Mouse (Mus musculus) cerebellum, adult 2 months (tissue): ENCODE results near the gene Dclk1. TPM values are rescaled to one million over a fixed set of nuclear protein-coding genes. Genes with fewer than 3 reads are reported as not detected.

Source experiments
- DNase-seq, 2 experiments: peaks; one replicate each; pipeline ENCODE4 v3.0.0; 2021
- H3K27ac ChIP-seq: fragments of 200-500 bp; 2 replicates; pipeline ENCODE4 v1.5.1; 2012; ENCODE audit warnings: low read length, control low read depth, inconsistent platforms; ENCODE audit not compliant: insufficient read depth
- H3K27me3 ChIP-seq: fragments of 200-500 bp; 2 replicates; pipeline ENCODE4 v1.6.1; 2012; ENCODE audit warnings: inconsistent platforms, mild to moderate bottlenecking, low read length, moderate library complexity; ENCODE audit not compliant: control insufficient read depth, insufficient read depth
- H3K4me1 ChIP-seq: fragments of 200-500 bp; 2 replicates; pipeline ENCODE4 v1.6.1; 2011; ENCODE audit warnings: low read length; ENCODE audit not compliant: control insufficient read depth, insufficient read depth
- H3K4me3 ChIP-seq: fragments of 200-500 bp; replicated peaks from 2 replicates; pipeline ENCODE3; 2011; ENCODE audit warnings: mild to moderate bottlenecking, low read depth, low read length, control low read depth; ENCODE audit not compliant: insufficient read depth
- CTCF ChIP-seq: fragments of 200-500 bp; IDR thresholded peaks from 2 replicates; pipeline ENCODE4 v1.5.1; 2011; ENCODE audit warnings: low read depth, mild to moderate bottlenecking, control low read depth, low read length, moderate library complexity, borderline replicate concordance; ENCODE audit not compliant: insufficient read depth
- POLR2A ChIP-seq: fragments of 200-500 bp; IDR thresholded peaks from 2 replicates; pipeline ENCODE4 v1.6.1; 2011; ENCODE audit warnings: low read length, control low read depth, borderline replicate concordance; ENCODE audit not compliant: insufficient read depth
- WGBS: fragments of 180-500 bp; shearing (Covaris S2); methylation state at CpG from one replicate; pipeline ENCODE4 v1.1.7; 2018; 5-methylcytosine and 5-hydroxymethylcytosine counted together
- polyA plus RNA-seq: library from polyadenylated mRNA; depleted of rRNA; stranded (reverse); fragments of >200 nt; gene quantifications from 2 replicates; pipeline ENCODE4 v1.2.3, GENCODE M21; 2012

Dclk1 gene
- polyA plus RNA-seq, 1 experiment: 125 TPM

GRCm38 (mm10) chr3:55342445-55342844, 100.3 kb downstream of the Dclk1 start:
- DNase-seq: no peak
- no peak for TF ChIP-seq POLR2A
- TF ChIP-seq CTCF: no peak
- WGBS: 96% methylated on average over 4 of the region's 4 CpGs
- Histone ChIP-seq H3K27me3 (no peaks in the 10 kb centered on the region), H3K4me3 (no peak overlapping the region), H3K27ac (no peak overlapping the region), H3K4me1 (no peaks in the 10 kb centered on the region)

- Histone ChIP-seq H3K27me3 (no peaks in the 10 kb centered on the region), H3K4me1 (0 out of 2 replicates have a peak, but pooled peaks cover 4% of the 10 kb centered on the region), H3K27ac (no peak overlapping the region), H3K4me3 (no peak overlapping the region)
- no peak for TF ChIP-seq POLR2A
- TF ChIP-seq CTCF: no peak
- 23% methylated on average over 16 of the region's 16 CpGs for WGBS
- peak; percentile 17 to 22 for DNase-seq
These were observed 105.3 kb downstream of the Dclk1 start for GRCm38 (mm10) chr3:55347371-55348025.

DNA sequence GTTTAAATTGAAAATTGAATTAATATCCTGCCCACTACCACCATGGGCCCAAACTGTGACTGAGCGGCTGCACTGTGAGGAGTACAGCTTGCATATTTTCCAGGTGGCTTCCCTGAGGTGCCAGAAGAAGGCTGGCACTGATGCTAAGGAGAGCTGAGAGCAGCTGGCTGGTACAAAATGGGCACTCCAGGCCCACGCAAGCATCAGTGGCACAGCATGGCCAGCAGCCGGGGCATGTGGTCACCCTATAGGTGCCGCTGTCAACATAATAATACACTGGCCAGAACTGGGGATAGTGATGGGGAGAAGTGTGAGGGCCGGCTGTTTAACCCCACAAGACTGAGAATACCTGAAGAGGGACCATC, 105.8 kb downstream of the Dclk1 start:
- TF ChIP-seq CTCF (no peak), POLR2A (no peak)
- H3K4me3 ChIP-seq: no peak overlapping the region
- 18% methylated on average over 5 of the region's 5 CpGs for WGBS
- no peaks in the 10 kb centered on the region for H3K27me3 ChIP-seq
- H3K27ac ChIP-seq: no peak overlapping the region
- DNase-seq: peak; percentile 42 to 44
- H3K4me1 ChIP-seq: 0 out of 2 replicates have a peak, but pooled peaks cover 4% of the 10 kb centered on the region

DNA sequence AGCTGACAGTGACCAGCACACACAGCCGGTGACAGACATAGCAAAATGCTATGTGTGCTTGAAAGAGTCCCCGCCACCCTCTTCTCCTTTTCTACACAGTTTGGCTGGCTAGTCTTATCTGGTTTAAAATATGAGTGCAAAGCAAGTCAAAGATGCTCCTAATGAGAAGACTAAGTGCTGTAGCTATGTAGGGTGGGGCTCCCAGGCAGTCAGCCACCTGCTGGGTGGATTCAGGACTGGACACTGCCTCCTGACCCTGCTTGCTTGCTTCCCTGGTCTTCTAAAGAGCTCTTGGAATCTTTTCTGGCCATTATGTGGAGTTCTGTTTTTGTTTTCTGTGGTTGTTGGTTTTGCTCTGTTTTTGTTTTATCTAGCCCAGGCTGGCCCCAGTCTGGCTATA, 108.0 kb downstream of the Dclk1 start:
- Histone ChIP-seq H3K27me3 (no peaks in the 10 kb centered on the region), H3K4me3 (no peak overlapping the region), H3K27ac (no peak overlapping the region), H3K4me1 (0 out of 2 replicates have a peak, but pooled peaks cover 4% of the 10 kb centered on the region)
- TF ChIP-seq CTCF (no peak), POLR2A (no peak)
- DNase-seq: no peak
- WGBS: 90% methylated on average over 2 of the region's 2 CpGs

DNA sequence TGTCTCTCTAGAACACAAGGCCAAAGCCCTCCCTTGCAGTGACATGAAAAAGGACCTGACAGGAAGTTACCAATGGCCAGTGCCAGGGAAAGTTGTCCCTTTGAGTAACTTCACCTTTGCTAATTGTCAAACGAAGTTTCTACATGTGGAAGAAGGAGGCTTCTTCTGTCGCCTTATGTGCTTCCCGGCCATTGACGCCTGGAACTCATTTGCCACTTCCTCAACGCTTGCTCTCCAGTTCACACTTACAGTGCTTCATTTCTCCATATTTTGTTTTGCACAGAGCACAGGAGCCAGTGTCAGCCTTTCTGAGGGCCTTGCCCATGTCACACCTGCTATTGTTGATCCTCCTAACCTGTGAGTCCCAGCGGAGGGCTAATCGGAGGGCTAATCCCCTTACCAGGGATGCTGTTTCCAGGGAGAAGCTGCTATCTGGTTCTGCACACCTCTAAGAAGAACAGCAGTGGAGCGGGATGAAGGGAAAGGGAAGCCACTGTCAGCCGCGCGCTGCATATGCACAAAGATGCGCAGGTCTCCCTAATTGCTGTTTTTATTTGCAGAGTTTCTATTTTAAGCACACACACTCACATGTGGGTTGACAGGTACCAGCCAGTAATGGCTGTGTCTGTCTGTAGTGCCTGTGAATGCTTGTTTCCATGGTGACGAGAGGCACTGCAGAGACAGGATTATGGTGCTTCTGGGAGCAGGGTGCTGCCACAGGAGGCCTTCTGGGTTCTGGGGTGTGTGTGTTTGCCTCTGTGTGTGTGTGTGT, 109.3 kb downstream of the Dclk1 start:
- H3K4me1 ChIP-seq: 0 out of 2 replicates have a peak, but pooled peaks cover 4% of the 10 kb centered on the region
- TF ChIP-seq POLR2A (no peak), CTCF (no peak)
- H3K4me3 ChIP-seq: no peak overlapping the region
- no peak for DNase-seq
- no peaks in the 10 kb centered on the region for H3K27me3 ChIP-seq
- WGBS: 89% methylated on average over 13 of the region's 13 CpGs
- H3K27ac ChIP-seq: no peak overlapping the region

DNA sequence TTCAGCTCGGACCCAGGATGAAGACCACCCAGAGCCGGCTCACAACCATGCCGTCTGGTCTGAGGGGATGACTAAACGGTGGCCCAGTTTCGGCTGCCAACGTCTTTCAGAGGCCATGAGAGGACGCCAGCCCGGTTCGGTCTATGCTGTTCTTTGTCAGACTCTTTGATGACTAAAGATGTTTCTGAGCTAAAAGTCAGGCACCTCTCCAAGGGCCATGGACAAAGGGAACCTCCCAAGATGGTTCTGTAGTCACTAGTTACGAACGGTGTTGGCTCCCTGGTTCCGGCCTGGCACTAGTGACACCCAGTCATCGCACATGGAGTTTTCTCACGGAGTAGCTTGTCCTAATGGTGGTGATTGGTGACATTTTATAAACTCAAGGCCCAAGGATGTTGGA, 110.4 kb downstream of the Dclk1 start:
- DNase-seq: no peak
- 0 out of 2 replicates have a peak, but pooled peaks cover 4% of the 10 kb centered on the region for H3K4me1 ChIP-seq
- WGBS: 55% methylated on average over 14 of the region's 14 CpGs

GRCm38 (mm10) chr3:55353169-55353568, 111.0 kb downstream of the Dclk1 start:
- Histone ChIP-seq H3K27ac (no peak overlapping the region), H3K4me1 (0 out of 2 replicates have a peak, but pooled peaks cover under 1% of the 10 kb centered on the region), H3K4me3 (no peak overlapping the region), H3K27me3 (no peaks in the 10 kb centered on the region)
- TF ChIP-seq POLR2A (no peak), CTCF (no peak)
- 90% methylated on average over 9 of the region's 9 CpGs for WGBS
- no peak for DNase-seq

More for the DNA sequence above, 110.4 kb downstream of the Dclk1 start:
- no peaks in the 10 kb centered on the region for H3K27me3 ChIP-seq
- no peak overlapping the region for H3K4me3 ChIP-seq
- TF ChIP-seq CTCF (no peak), POLR2A (no peak)
- H3K27ac ChIP-seq: no peak overlapping the region
